Mouse (Mus musculus): ENCODE measurements around the gene Dlg2. TPM values are rescaled to one million over a fixed set of nuclear protein-coding genes. Genes with fewer than 3 reads are reported as not detected.
A peak's percentile ranks its signal among the peaks of the same experiment; 100 is the strongest.

The Dlg2 gene
- polyA plus RNA-seq, 1 experiment from 2014 or later = 38.4 TPM

- Histone ChIP-seq H3K36me3 (ENCODE audit: control insufficient read depth, insufficient read depth) (no peaks in the 10 kb centered on the region), H3K4me1 (replicated peaks; ENCODE audit: control insufficient read depth, insufficient read depth, low read length) (no peaks in the 10 kb centered on the region), H3K4me2 (ENCODE audit: low read length) (no peak overlapping the region), H3K9ac (replicated peaks; ENCODE audit: low read depth, low read length) (no peak overlapping the region), H3K9me3 (ENCODE audit: control insufficient read depth, low read length) (no peaks in the 10 kb centered on the region), H3K4me3 (replicated peaks; ENCODE audit: low read length) (no peak overlapping the region), H3K27me3 (replicated peaks; ENCODE audit: control insufficient read depth, insufficient read depth, low read length) (no peaks in the 10 kb centered on the region), H3K27ac (ENCODE audit: low read length) (no peak overlapping the region)
- WGBS = 56% methylated on average over 4 of the region's 4 CpGs
- no peak for ATAC-seq
Measured at GRCm38 (mm10) chr7:91241718-91242117, 765.2 kb downstream of the Dlg2 start.

GRCm38 (mm10) chr7:91261672-91262030, 785.2 kb downstream of the Dlg2 start:
- 0% methylated on average over 5 of the region's 5 CpGs for WGBS
- H3K27ac ChIP-seq (ENCODE audit: low read length) = peak overlapping the region; percentile 46; the same call in 1 of the 2 replicates

GRCm38 (mm10) chr7:91262031-91262951, 785.8 kb downstream of the Dlg2 start:
- H3K36me3 ChIP-seq (ENCODE audit: control insufficient read depth, insufficient read depth) = no peaks in the 10 kb centered on the region
- peak overlapping the region; percentile 52 for H3K4me3 ChIP-seq (replicated peaks; ENCODE audit: low read length)
- ATAC-seq = peak; percentile 93
- peak overlapping the region; percentile 55 for H3K9ac ChIP-seq (replicated peaks; ENCODE audit: low read depth, low read length)
- no peaks in the 10 kb centered on the region for H3K27me3 ChIP-seq (replicated peaks; ENCODE audit: control insufficient read depth, insufficient read depth, low read length)
- no peaks in the 10 kb centered on the region for H3K9me3 ChIP-seq (ENCODE audit: control insufficient read depth, low read length)
- peaks cover 8% of the 10 kb centered on the region for H3K4me1 ChIP-seq (replicated peaks; ENCODE audit: control insufficient read depth, insufficient read depth, low read length)
- peak overlapping the region; percentile 46 for H3K27ac ChIP-seq (ENCODE audit: low read length)
- H3K4me2 ChIP-seq (ENCODE audit: low read length) = peak overlapping the region; percentile 61
- WGBS = under 1% methylated on average over 33 of the region's 34 CpGs

More at GRCm38 (mm10) chr7:91261672-91262030, 785.2 kb downstream of the Dlg2 start:
- peak overlapping the region; percentile 61 for H3K4me2 ChIP-seq (ENCODE audit: low read length)
- peak overlapping the region; percentile 55 for H3K9ac ChIP-seq (replicated peaks; ENCODE audit: low read depth, low read length)
- no peaks in the 10 kb centered on the region for H3K27me3 ChIP-seq (replicated peaks; ENCODE audit: control insufficient read depth, insufficient read depth, low read length)
- no peaks in the 10 kb centered on the region for H3K9me3 ChIP-seq (ENCODE audit: control insufficient read depth, low read length)
- no peaks in the 10 kb centered on the region for H3K36me3 ChIP-seq (ENCODE audit: control insufficient read depth, insufficient read depth)
- peaks cover 8% of the 10 kb centered on the region for H3K4me1 ChIP-seq (replicated peaks; ENCODE audit: control insufficient read depth, insufficient read depth, low read length)
- H3K4me3 ChIP-seq (replicated peaks; ENCODE audit: low read length) = peak overlapping the region; percentile 52
- peak; percentile 6; the same call in 1 of the 2 replicates for ATAC-seq

GRCm38 (mm10) chr7:91262998-91263397, 786.5 kb downstream of the Dlg2 start:
- no peak overlapping the region for H3K27ac ChIP-seq (ENCODE audit: low read length)
- peak overlapping the region; percentile 55 for H3K9ac ChIP-seq (replicated peaks; ENCODE audit: low read depth, low read length)
- H3K4me1 ChIP-seq (replicated peaks; ENCODE audit: control insufficient read depth, insufficient read depth, low read length) = peaks cover 8% of the 10 kb centered on the region
- ATAC-seq = peak; percentile 6
- H3K36me3 ChIP-seq (ENCODE audit: control insufficient read depth, insufficient read depth) = no peaks in the 10 kb centered on the region
- no peaks in the 10 kb centered on the region for H3K27me3 ChIP-seq (replicated peaks; ENCODE audit: control insufficient read depth, insufficient read depth, low read length)
- no peaks in the 10 kb centered on the region for H3K9me3 ChIP-seq (ENCODE audit: control insufficient read depth, low read length)
- H3K4me2 ChIP-seq (ENCODE audit: low read length) = peak overlapping the region; percentile 61
- 4% methylated on average over 9 of the region's 9 CpGs for WGBS
- peak overlapping the region; percentile 52 for H3K4me3 ChIP-seq (replicated peaks; ENCODE audit: low read length)

- Histone ChIP-seq H3K36me3 (ENCODE audit: control insufficient read depth, insufficient read depth) (no peaks in the 10 kb centered on the region), H3K9me3 (ENCODE audit: control insufficient read depth, low read length) (no peaks in the 10 kb centered on the region), H3K27ac (ENCODE audit: low read length) (no peak overlapping the region), H3K4me3 (replicated peaks; ENCODE audit: low read length) (no peak overlapping the region), H3K9ac (replicated peaks; ENCODE audit: low read depth, low read length) (no peak overlapping the region), H3K4me1 (replicated peaks; ENCODE audit: control insufficient read depth, insufficient read depth, low read length) (peaks cover 5% of the 10 kb centered on the region; the same call in 1 of the 2 replicates), H3K27me3 (replicated peaks; ENCODE audit: control insufficient read depth, insufficient read depth, low read length) (no peaks in the 10 kb centered on the region), H3K4me2 (ENCODE audit: low read length) (no peak overlapping the region)
- 32% methylated on average over 1 of the region's 1 CpGs for WGBS
- ATAC-seq = no peak
Measured at GRCm38 (mm10) chr7:91267764-91268163, 791.3 kb downstream of the Dlg2 start.

GRCm38 (mm10) chr7:91284167-91284566, 807.7 kb downstream of the Dlg2 start:
- Histone ChIP-seq H3K9ac (replicated peaks; ENCODE audit: low read depth, low read length) (no peak overlapping the region), H3K4me1 (replicated peaks; ENCODE audit: control insufficient read depth, insufficient read depth, low read length) (no peaks in the 10 kb centered on the region), H3K27ac (ENCODE audit: low read length) (no peak overlapping the region), H3K36me3 (ENCODE audit: control insufficient read depth, insufficient read depth) (no peaks in the 10 kb centered on the region), H3K9me3 (ENCODE audit: control insufficient read depth, low read length) (no peaks in the 10 kb centered on the region), H3K4me3 (replicated peaks; ENCODE audit: low read length) (no peak overlapping the region), H3K4me2 (ENCODE audit: low read length) (no peak overlapping the region), H3K27me3 (replicated peaks; ENCODE audit: control insufficient read depth, insufficient read depth, low read length) (no peaks in the 10 kb centered on the region)
- 76% methylated on average over 3 of the region's 3 CpGs for WGBS
- no peak for ATAC-seq

GRCm38 (mm10) chr7:91288324-91288723, 811.9 kb downstream of the Dlg2 start:
- Histone ChIP-seq H3K9me3 (ENCODE audit: control insufficient read depth, low read length) (no peaks in the 10 kb centered on the region), H3K4me1 (replicated peaks; ENCODE audit: control insufficient read depth, insufficient read depth, low read length) (no peaks in the 10 kb centered on the region), H3K4me3 (replicated peaks; ENCODE audit: low read length) (no peak overlapping the region), H3K27ac (ENCODE audit: low read length) (no peak overlapping the region), H3K9ac (replicated peaks; ENCODE audit: low read depth, low read length) (no peak overlapping the region), H3K36me3 (ENCODE audit: control insufficient read depth, insufficient read depth) (no peaks in the 10 kb centered on the region), H3K27me3 (replicated peaks; ENCODE audit: control insufficient read depth, insufficient read depth, low read length) (no peaks in the 10 kb centered on the region), H3K4me2 (ENCODE audit: low read length) (no peak overlapping the region)
- WGBS = 33% methylated on average over 3 of the region's 3 CpGs
- ATAC-seq = peak; percentile 52; the same call in 1 of the 2 replicates

- H3K4me1 ChIP-seq (replicated peaks; ENCODE audit: control insufficient read depth, insufficient read depth, low read length) = no peaks in the 10 kb centered on the region
- H3K9ac ChIP-seq (replicated peaks; ENCODE audit: low read depth, low read length) = no peak overlapping the region
- H3K4me2 ChIP-seq (ENCODE audit: low read length) = no peak overlapping the region
- H3K9me3 ChIP-seq (ENCODE audit: control insufficient read depth, low read length) = no peaks in the 10 kb centered on the region
- 81% methylated on average over 2 of the region's 2 CpGs for WGBS
- H3K4me3 ChIP-seq (replicated peaks; ENCODE audit: low read length) = no peak overlapping the region
- no peaks in the 10 kb centered on the region for H3K36me3 ChIP-seq (ENCODE audit: control insufficient read depth, insufficient read depth)
- no peak overlapping the region for H3K27ac ChIP-seq (ENCODE audit: low read length)
- ATAC-seq = no peak
- H3K27me3 ChIP-seq (replicated peaks; ENCODE audit: control insufficient read depth, insufficient read depth, low read length) = no peaks in the 10 kb centered on the region
Measured at GRCm38 (mm10) chr7:91296127-91296526, 819.7 kb downstream of the Dlg2 start.

- Histone ChIP-seq H3K4me3 (replicated peaks; ENCODE audit: low read length) (no peak overlapping the region), H3K4me1 (replicated peaks; ENCODE audit: control insufficient read depth, insufficient read depth, low read length) (no peaks in the 10 kb centered on the region), H3K9me3 (ENCODE audit: control insufficient read depth, low read length) (no peaks in the 10 kb centered on the region), H3K27ac (ENCODE audit: low read length) (no peak overlapping the region), H3K36me3 (ENCODE audit: control insufficient read depth, insufficient read depth) (no peaks in the 10 kb centered on the region), H3K27me3 (replicated peaks; ENCODE audit: control insufficient read depth, insufficient read depth, low read length) (no peaks in the 10 kb centered on the region), H3K9ac (replicated peaks; ENCODE audit: low read depth, low read length) (no peak overlapping the region), H3K4me2 (ENCODE audit: low read length) (no peak overlapping the region)
- ATAC-seq = no peak
- 84% methylated on average over 5 of the region's 5 CpGs for WGBS
Measured at GRCm38 (mm10) chr7:91311177-91311576, 834.7 kb downstream of the Dlg2 start.
